Mouse (Mus musculus): Measurements from ENCODE around the gene Rras2. TPM values are rescaled to one million over a fixed set of nuclear protein-coding genes. Genes with fewer than 3 reads are reported as not detected.

Rras2 gene
- polyA plus RNA-seq, 1 experiment from 2014 or later: 46.8 TPM

- peaks cover 4% of the 10 kb centered on the region; the same call in 1 of the 2 replicates for H3K4me1 ChIP-seq (ENCODE audit: control insufficient read depth, insufficient read depth, low read length)
- H3K4me2 ChIP-seq (ENCODE audit: low read depth, low read length): no peak overlapping the region
- no peaks in the 10 kb centered on the region for H3K36me3 ChIP-seq (ENCODE audit: control insufficient read depth, insufficient read depth)
- H3K9ac ChIP-seq (ENCODE audit: low read length): no peak overlapping the region
- ATAC-seq (replicated peaks; ENCODE audit: extremely low read depth, insufficient read depth, low FRiP score): no peak
- H3K4me3 ChIP-seq (ENCODE audit: low read length): no peak overlapping the region
- no peaks in the 10 kb centered on the region for H3K9me3 ChIP-seq (replicated peaks; ENCODE audit: control insufficient read depth, low read length)
- no peak overlapping the region for H3K27ac ChIP-seq (ENCODE audit: low read length)
- 60% methylated on average over 9 of the region's 9 CpGs for WGBS
- H3K27me3 ChIP-seq (ENCODE audit: control insufficient read depth, insufficient read depth, low read length): no peaks in the 10 kb centered on the region
Observed at GRCm38 (mm10) chr7:114011726-114012443, 105.7 kb downstream of the Rras2 start.

GRCm38 (mm10) chr7:114007565-114007964 lies 110.0 kb downstream of the Rras2 start:
- Histone ChIP-seq H3K4me3 (ENCODE audit: low read length) (no peak overlapping the region), H3K27ac (ENCODE audit: low read length) (no peak overlapping the region), H3K4me2 (ENCODE audit: low read depth, low read length) (no peak overlapping the region), H3K9ac (ENCODE audit: low read length) (no peak overlapping the region), H3K27me3 (ENCODE audit: control insufficient read depth, insufficient read depth, low read length) (no peaks in the 10 kb centered on the region), H3K9me3 (replicated peaks; ENCODE audit: control insufficient read depth, low read length) (no peaks in the 10 kb centered on the region), H3K36me3 (ENCODE audit: control insufficient read depth, insufficient read depth) (no peaks in the 10 kb centered on the region), H3K4me1 (ENCODE audit: control insufficient read depth, insufficient read depth, low read length) (no peaks in the 10 kb centered on the region)
- ATAC-seq (replicated peaks; ENCODE audit: extremely low read depth, insufficient read depth, low FRiP score): no peak
- WGBS: 67% methylated on average over 5 of the region's 5 CpGs

- H3K4me2 ChIP-seq (ENCODE audit: low read depth, low read length): no peak overlapping the region
- H3K9ac ChIP-seq (ENCODE audit: low read length): no peak overlapping the region
- H3K27me3 ChIP-seq (ENCODE audit: control insufficient read depth, insufficient read depth, low read length): no peaks in the 10 kb centered on the region
- 54% methylated on average over 8 of the region's 8 CpGs for WGBS
- no peak overlapping the region for H3K4me3 ChIP-seq (ENCODE audit: low read length)
- no peak overlapping the region for H3K27ac ChIP-seq (ENCODE audit: low read length)
- H3K4me1 ChIP-seq (ENCODE audit: control insufficient read depth, insufficient read depth, low read length): no peaks in the 10 kb centered on the region
- H3K9me3 ChIP-seq (replicated peaks; ENCODE audit: control insufficient read depth, low read length): no peaks in the 10 kb centered on the region
- ATAC-seq (replicated peaks; ENCODE audit: extremely low read depth, insufficient read depth, low FRiP score): no peak
- H3K36me3 ChIP-seq (ENCODE audit: control insufficient read depth, insufficient read depth): no peaks in the 10 kb centered on the region
Observed at GRCm38 (mm10) chr7:114006456-114006855, 111.1 kb downstream of the Rras2 start.

- H3K27me3 ChIP-seq (ENCODE audit: control insufficient read depth, insufficient read depth, low read length): no peaks in the 10 kb centered on the region
- WGBS: 79% methylated on average over 5 of the region's 5 CpGs
- H3K4me2 ChIP-seq (ENCODE audit: low read depth, low read length): no peak overlapping the region
- no peaks in the 10 kb centered on the region for H3K9me3 ChIP-seq (replicated peaks; ENCODE audit: control insufficient read depth, low read length)
- no peak overlapping the region for H3K9ac ChIP-seq (ENCODE audit: low read length)
- ATAC-seq (replicated peaks; ENCODE audit: extremely low read depth, insufficient read depth, low FRiP score): no peak
- H3K27ac ChIP-seq (ENCODE audit: low read length): no peak overlapping the region
- no peaks in the 10 kb centered on the region for H3K36me3 ChIP-seq (ENCODE audit: control insufficient read depth, insufficient read depth)
- H3K4me1 ChIP-seq (ENCODE audit: control insufficient read depth, insufficient read depth, low read length): no peaks in the 10 kb centered on the region
- H3K4me3 ChIP-seq (ENCODE audit: low read length): no peak overlapping the region
Observed at GRCm38 (mm10) chr7:114005499-114005898, 112.1 kb downstream of the Rras2 start.

GRCm38 (mm10) chr7:114004171-114004570 lies 113.4 kb downstream of the Rras2 start:
- Histone ChIP-seq H3K27me3 (ENCODE audit: control insufficient read depth, insufficient read depth, low read length) (no peaks in the 10 kb centered on the region), H3K4me2 (ENCODE audit: low read depth, low read length) (no peak overlapping the region), H3K27ac (ENCODE audit: low read length) (no peak overlapping the region), H3K9me3 (replicated peaks; ENCODE audit: control insufficient read depth, low read length) (no peaks in the 10 kb centered on the region), H3K9ac (ENCODE audit: low read length) (no peak overlapping the region), H3K4me3 (ENCODE audit: low read length) (no peak overlapping the region), H3K36me3 (ENCODE audit: control insufficient read depth, insufficient read depth) (no peaks in the 10 kb centered on the region), H3K4me1 (ENCODE audit: control insufficient read depth, insufficient read depth, low read length) (no peaks in the 10 kb centered on the region)
- 42% methylated on average over 5 of the region's 5 CpGs for WGBS
- ATAC-seq (replicated peaks; ENCODE audit: extremely low read depth, insufficient read depth, low FRiP score): no peak

- H3K4me1 ChIP-seq (ENCODE audit: control insufficient read depth, insufficient read depth, low read length): no peaks in the 10 kb centered on the region
- no peak overlapping the region for H3K9ac ChIP-seq (ENCODE audit: low read length)
- H3K4me2 ChIP-seq (ENCODE audit: low read depth, low read length): no peak overlapping the region
- no peak overlapping the region for H3K4me3 ChIP-seq (ENCODE audit: low read length)
- H3K27me3 ChIP-seq (ENCODE audit: control insufficient read depth, insufficient read depth, low read length): no peaks in the 10 kb centered on the region
- no peak overlapping the region for H3K27ac ChIP-seq (ENCODE audit: low read length)
- H3K9me3 ChIP-seq (replicated peaks; ENCODE audit: control insufficient read depth, low read length): no peaks in the 10 kb centered on the region
- no peak for ATAC-seq (replicated peaks; ENCODE audit: extremely low read depth, insufficient read depth, low FRiP score)
- H3K36me3 ChIP-seq (ENCODE audit: control insufficient read depth, insufficient read depth): no peaks in the 10 kb centered on the region
- WGBS: 70% methylated on average over 7 of the region's 7 CpGs
Observed at GRCm38 (mm10) chr7:113997675-113998354, 119.8 kb downstream of the Rras2 start.

Other genes with a start within 250 kb of the Rras2 start
- gene Copb1, start 136.9 kb upstream of the Rras2 start, polyA plus RNA-seq (2015; fragmentation: Nextera tagmentation; extraction: Ambion mirVana): 73.3 and 79.4 TPM in 2 replicates
- gene Psma1, start 158.3 kb upstream of the Rras2 start, polyA plus RNA-seq (2015; fragmentation: Nextera tagmentation; extraction: Ambion mirVana): 326 and 353 TPM in 2 replicates

Measured in heart, embryonic 16.5 days (tissue).